Mouse (Mus musculus) hindbrain, postnatal 0 days (tissue): Measurements from ENCODE around the gene Pex7. TPM values are rescaled to one million over a fixed set of nuclear protein-coding genes. Genes with fewer than 3 reads are reported as not detected.
A peak's percentile ranks its signal among the peaks of the same experiment; 100 is the strongest.

Source experiments
- ATAC-seq: fragments of 200-750 bp; cut with Nextera tagmentation; 2 replicates; pipeline ENCODE4 v1.8.0; 2017; ENCODE audit warnings: mild to moderate bottlenecking, moderate TSS enrichment, moderate library complexity
- DNase-seq: peaks from one replicate; pipeline ENCODE4 v3.0.0-alpha.2; 2015; ENCODE audit warnings: low spot score
- H3K27ac ChIP-seq: fragments of 300-500 bp; sonication (generic); 2 replicates; pipeline ENCODE4 v1.5.1; 2014; ENCODE audit warnings: mild to moderate bottlenecking
- H3K27me3 ChIP-seq: fragments of 300-500 bp; sonication (generic); 2 replicates; pipeline ENCODE4 v1.6.1; 2014; ENCODE audit warnings: low read length, mixed read lengths; ENCODE audit not compliant: insufficient read depth
- H3K36me3 ChIP-seq: fragments of 300-500 bp; sonication (generic); 2 replicates; pipeline ENCODE4 v1.6.1; 2014; ENCODE audit warnings: low read length, mixed read lengths; ENCODE audit not compliant: insufficient read depth
- H3K4me1 ChIP-seq: fragments of 300-500 bp; sonication (generic); 2 replicates; pipeline ENCODE4 v1.6.1; 2014; ENCODE audit warnings: antibody characterized with exemption, low read length, mixed read lengths; ENCODE audit not compliant: insufficient read depth
- H3K4me2 ChIP-seq: fragments of 300-500 bp; sonication (generic); 2 replicates; pipeline ENCODE4 v1.6.1; 2014; ENCODE audit warnings: low read depth, mild to moderate bottlenecking, low read length, moderate library complexity, mixed read lengths
- H3K4me3 ChIP-seq: fragments of 300-500 bp; sonication (generic); 2 replicates; pipeline ENCODE4 v1.5.1; 2014; ENCODE audit warnings: low read length
- H3K9ac ChIP-seq: fragments of 300-500 bp; sonication (generic); replicated peaks from 2 replicates; pipeline ENCODE4 v1.6.1; 2014; ENCODE audit warnings: mild to moderate bottlenecking, low read length, moderate library complexity, mixed read lengths
- H3K9me3 ChIP-seq: fragments of 300-500 bp; sonication (generic); 2 replicates; pipeline ENCODE4 v1.6.1; 2016; ENCODE audit warnings: low read length, mixed read lengths
- CTCF ChIP-seq: IDR thresholded peaks from 2 replicates; pipeline ENCODE4 v1.5.1; 2016; ENCODE audit warnings: antibody characterized with exemption, control low read depth, low read depth
- WGBS: fragments of 180-500 bp; shearing (Covaris S2); extraction: QIAGEN DNeasy Blood & Tissue Kit; methylation state at CpG from one replicate; pipeline ENCODE4 v1.1.7; 2014; 5-methylcytosine and 5-hydroxymethylcytosine counted together
- polyA plus RNA-seq: library from polyadenylated mRNA; unstranded; fragments of >200 nt; fragmentation: Nextera tagmentation; extraction: Ambion mirVana; gene quantifications from 2 replicates; pipeline ENCODE4 v1.2.1, GENCODE M21; 2015
- total RNA-seq: library from RNA; depleted of rRNA; stranded (reverse); fragments of >200 nt; gene quantifications from 2 replicates; pipeline ENCODE4 v1.2.3, GENCODE M21; 2014; rRNA removed

Gene Pex7
- total RNA-seq (30.6 and 40.6 TPM in 2 replicates), polyA plus RNA-seq (39.7 and 44.6 TPM in 2 replicates)

GRCm38 (mm10) chr10:19907246-19907804 lies at the start of gene Pex7:
Gene Pex7 (minus strand): TSS chr10:19907689.
- peak within 1 kb of the TSS; percentile 78 for H3K9ac ChIP-seq
- peak within 1 kb of the TSS; percentile 79 for H3K4me3 ChIP-seq
- DNase-seq (peak; percentile 98), ATAC-seq (peak; percentile 98)
- H3K4me2 ChIP-seq: peak within 1 kb of the TSS; percentile 38
- no peaks in the 10 kb centered on the region for H3K9me3 ChIP-seq
- no peaks in the 10 kb centered on the region; the same call in 1 of the 2 replicates for H3K4me1 ChIP-seq
- H3K27ac ChIP-seq: peak within 1 kb of the TSS; percentile 99
- peak; percentile 74 for TF ChIP-seq CTCF
- no peaks in the 10 kb centered on the region for H3K27me3 ChIP-seq
- no peaks in the 10 kb centered on the region for H3K36me3 ChIP-seq
- under 1% methylated on average over 60 of the region's 60 CpGs for WGBS

- H3K4me2 ChIP-seq: no peak overlapping the region
- H3K9ac ChIP-seq: no peak overlapping the region
- H3K36me3 ChIP-seq: no peaks in the 10 kb centered on the region
- ATAC-seq: no peak
- H3K27me3 ChIP-seq: no peaks in the 10 kb centered on the region
- no peaks in the 10 kb centered on the region for H3K4me1 ChIP-seq
- no peak overlapping the region for H3K27ac ChIP-seq
- TF ChIP-seq CTCF: no peak
- no peaks in the 10 kb centered on the region for H3K9me3 ChIP-seq
- 76% methylated on average over 6 of the region's 6 CpGs for whole genome bisulfite sequencing
- DNase-seq: no peak
- H3K4me3 ChIP-seq: no peak overlapping the region
These were observed 49.3 kb upstream of the Pex7 start for GRCm38 (mm10) chr10:19956745-19957144.

GRCm38 (mm10) chr10:19955817-19956216 lies 48.3 kb upstream of the Pex7 start:
- no peak overlapping the region for H3K9ac ChIP-seq
- ATAC-seq (no peak), DNase-seq (no peak)
- H3K27me3 ChIP-seq: no peaks in the 10 kb centered on the region
- WGBS: 88% methylated on average over 6 of the region's 6 CpGs
- no peaks in the 10 kb centered on the region for H3K36me3 ChIP-seq
- TF ChIP-seq CTCF: no peak
- no peak overlapping the region for H3K27ac ChIP-seq
- H3K9me3 ChIP-seq: no peaks in the 10 kb centered on the region
- H3K4me3 ChIP-seq: no peak overlapping the region
- no peak overlapping the region for H3K4me2 ChIP-seq
- no peaks in the 10 kb centered on the region for H3K4me1 ChIP-seq

GRCm38 (mm10) chr10:19954572-19954971 lies 47.1 kb upstream of the Pex7 start:
- Histone ChIP-seq H3K4me2 (no peak overlapping the region), H3K9me3 (no peaks in the 10 kb centered on the region), H3K36me3 (no peaks in the 10 kb centered on the region), H3K27ac (no peak overlapping the region), H3K4me1 (no peaks in the 10 kb centered on the region), H3K4me3 (no peak overlapping the region), H3K27me3 (no peaks in the 10 kb centered on the region), H3K9ac (no peak overlapping the region)
- 89% methylated on average over 3 of the region's 3 CpGs for WGBS
- DNase-seq (no peak), ATAC-seq (no peak)
- no peak for TF ChIP-seq CTCF

GRCm38 (mm10) chr10:19953032-19953761 lies 45.7 kb upstream of the Pex7 start:
- Histone ChIP-seq H3K27me3 (no peaks in the 10 kb centered on the region), H3K36me3 (no peaks in the 10 kb centered on the region), H3K4me1 (no peaks in the 10 kb centered on the region), H3K4me3 (no peak overlapping the region), H3K4me2 (no peak overlapping the region), H3K27ac (no peak overlapping the region), H3K9me3 (no peaks in the 10 kb centered on the region), H3K9ac (no peak overlapping the region)
- no peak for ATAC-seq
- WGBS: 86% methylated on average over 11 of the region's 11 CpGs
- no peak for TF ChIP-seq CTCF
- DNase-seq: no peak

GRCm38 (mm10) chr10:19949106-19949505 lies 41.6 kb upstream of the Pex7 start:
- H3K4me3 ChIP-seq: no peak overlapping the region
- TF ChIP-seq CTCF: no peak
- H3K27ac ChIP-seq: no peak overlapping the region
- no peaks in the 10 kb centered on the region for H3K27me3 ChIP-seq
- no peaks in the 10 kb centered on the region for H3K9me3 ChIP-seq
- DNase-seq (no peak), ATAC-seq (no peak)
- 83% methylated on average over 4 of the region's 4 CpGs for WGBS
- no peak overlapping the region for H3K4me2 ChIP-seq
- H3K9ac ChIP-seq: no peak overlapping the region
- H3K4me1 ChIP-seq: no peaks in the 10 kb centered on the region
- no peaks in the 10 kb centered on the region for H3K36me3 ChIP-seq

- Histone ChIP-seq H3K4me3 (no peak overlapping the region), H3K4me1 (no peaks in the 10 kb centered on the region), H3K36me3 (no peaks in the 10 kb centered on the region), H3K27me3 (no peaks in the 10 kb centered on the region), H3K27ac (no peak overlapping the region), H3K9me3 (no peaks in the 10 kb centered on the region), H3K4me2 (no peak overlapping the region), H3K9ac (no peak overlapping the region)
- no peak for TF ChIP-seq CTCF
- WGBS: 92% methylated on average over 11 of the region's 11 CpGs
- ATAC-seq (no peak), DNase-seq (no peak)
These were observed 40.9 kb upstream of the Pex7 start for GRCm38 (mm10) chr10:19948381-19948780.
